Mouse (Mus musculus) brain, embryonic 14.5 days (tissue): ENCODE data around the gene Gm32742.

Source experiments
- CTCF ChIP-seq: fragments of 200-500 bp; IDR thresholded peaks from 2 replicates; pipeline ENCODE4 v1.5.1; 2012; ENCODE audit warnings: inconsistent platforms, mild to moderate bottlenecking, moderate library complexity, borderline replicate concordance; ENCODE audit not compliant: insufficient read depth, insufficient read length; ENCODE audit errors: extremely low read depth
- POLR2A ChIP-seq: fragments of 200-500 bp; IDR thresholded peaks from 2 replicates; pipeline ENCODE4 v1.6.1; 2012; ENCODE audit warnings: mild to moderate bottlenecking, inconsistent platforms, borderline replicate concordance; ENCODE audit not compliant: poor library complexity, insufficient read depth, insufficient read length, severe bottlenecking; ENCODE audit errors: extremely low read depth

DNA sequence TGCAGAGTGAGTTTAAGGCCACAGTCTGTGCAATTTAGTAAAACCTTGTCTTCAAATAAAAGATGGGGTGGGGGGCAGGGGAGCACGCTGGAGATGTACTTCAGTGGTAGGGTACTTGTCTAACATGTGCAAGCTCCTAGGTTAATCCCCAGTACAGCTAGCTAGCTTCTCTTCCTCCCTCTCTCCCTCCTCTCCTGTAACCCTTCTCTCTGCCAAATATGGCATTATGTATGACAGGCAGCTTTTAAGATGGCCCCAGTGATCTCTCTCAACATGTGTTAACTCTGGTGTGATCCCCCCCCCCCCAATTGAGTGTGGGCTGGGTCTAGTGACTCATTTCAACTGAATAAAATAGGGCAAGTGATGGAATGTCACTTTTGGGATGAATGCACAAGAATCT is 21.9 kb downstream of the Gm32742 start:
- TF ChIP-seq POLR2A (no peak), CTCF (no peak)
